Mouse (Mus musculus) intestine, embryonic 14.5 days (tissue): ENCODE results near the gene Stxbp4. TPM values are rescaled to one million over a fixed set of nuclear protein-coding genes. Genes with fewer than 3 reads are reported as not detected.

ENCODE experiments used
- ATAC-seq: fragments of 200-750 bp; cut with Nextera tagmentation; replicated peaks from 2 replicates; pipeline ENCODE4 v1.8.0; 2017; ENCODE audit warnings: low read depth, moderate number of reproducible peaks, moderate TSS enrichment, moderate library complexity; ENCODE audit not compliant: low FRiP score, low TSS enrichment
- DNase-seq: peaks from one replicate; pipeline ENCODE4 v3.0.0-alpha.2; 2018; ENCODE audit warnings: low spot score
- H3K27ac ChIP-seq: fragments of 300-500 bp; sonication (generic); 2 replicates; pipeline ENCODE4 v1.5.1; 2014; ENCODE audit warnings: low read depth, mild to moderate bottlenecking, control low read depth
- H3K27me3 ChIP-seq: fragments of 300-500 bp; sonication (generic); replicated peaks from 2 replicates; pipeline ENCODE4 v1.6.1; 2014; ENCODE audit warnings: low read length, control low read depth; ENCODE audit not compliant: control insufficient read depth, insufficient read depth
- H3K36me3 ChIP-seq: fragments of 300-500 bp; sonication (generic); 2 replicates; pipeline ENCODE4 v1.6.1; 2014; ENCODE audit warnings: low read length, control low read depth; ENCODE audit not compliant: control insufficient read depth, insufficient read depth
- H3K4me1 ChIP-seq: fragments of 300-500 bp; sonication (generic); replicated peaks from 2 replicates; pipeline ENCODE4 v1.6.1; 2014; ENCODE audit warnings: low read length, control low read depth, mixed read lengths; ENCODE audit not compliant: control insufficient read depth, insufficient read depth
- H3K4me2 ChIP-seq: fragments of 300-500 bp; sonication (generic); 2 replicates; pipeline ENCODE4 v1.6.1; 2014; ENCODE audit warnings: low read length
- H3K4me3 ChIP-seq: fragments of 300-500 bp; sonication (generic); 2 replicates; pipeline ENCODE4 v1.5.1; 2014; ENCODE audit warnings: low read depth, low read length, control low read depth, mixed read lengths
- H3K9ac ChIP-seq: fragments of 300-500 bp; sonication (generic); 2 replicates; pipeline ENCODE4 v1.6.1; 2014; ENCODE audit warnings: mild to moderate bottlenecking, low read length
- H3K9me3 ChIP-seq: fragments of 300-500 bp; sonication (generic); 2 replicates; pipeline ENCODE4 v1.6.1; 2016; ENCODE audit warnings: low read length, control low read depth; ENCODE audit not compliant: control insufficient read depth
- WGBS: fragments of 180-500 bp; shearing (Covaris S2); extraction: QIAGEN DNeasy Blood & Tissue Kit; methylation state at CpG from one replicate; pipeline ENCODE4 v1.1.7; 2014; 5-methylcytosine and 5-hydroxymethylcytosine counted together
- polyA plus RNA-seq: library from polyadenylated mRNA; unstranded; fragments of >200 nt; fragmentation: Nextera tagmentation; extraction: Ambion mirVana; gene quantifications from 2 replicates; pipeline ENCODE4 v1.2.1, GENCODE M21; 2014

The Stxbp4 gene
- polyA plus RNA-seq, 1 experiment from 2014 or later, result 18.7 TPM

GRCm38 (mm10) chr11:90442462-90442861 is 195.4 kb downstream of the Stxbp4 start:
- Histone ChIP-seq H3K36me3 (no peaks in the 10 kb centered on the region), H3K27me3 (no peaks in the 10 kb centered on the region), H3K9me3 (no peaks in the 10 kb centered on the region), H3K4me3 (no peak overlapping the region), H3K27ac (no peak overlapping the region), H3K4me1 (no peaks in the 10 kb centered on the region), H3K9ac (no peak overlapping the region), H3K4me2 (no peak overlapping the region)
- WGBS, result 72% methylated on average over 2 of the region's 2 CpGs
- ATAC-seq (no peak), DNase-seq (no peak)

GRCm38 (mm10) chr11:90440851-90441250 is 197.0 kb downstream of the Stxbp4 start:
- no peak for DNase-seq
- ATAC-seq, result no peak
- no peak overlapping the region for H3K27ac ChIP-seq
- H3K27me3 ChIP-seq, result no peaks in the 10 kb centered on the region
- H3K36me3 ChIP-seq, result no peaks in the 10 kb centered on the region
- H3K9ac ChIP-seq, result no peak overlapping the region
- H3K4me2 ChIP-seq, result no peak overlapping the region
- WGBS, result 87% methylated on average over 3 of the region's 3 CpGs
- H3K4me3 ChIP-seq, result no peak overlapping the region
- H3K9me3 ChIP-seq, result no peaks in the 10 kb centered on the region
- no peaks in the 10 kb centered on the region for H3K4me1 ChIP-seq

GRCm38 (mm10) chr11:90438768-90439167 is 199.1 kb downstream of the Stxbp4 start:
- WGBS, result 55% methylated on average over 5 of the region's 5 CpGs
- DNase-seq (no peak), ATAC-seq (no peak)
- Histone ChIP-seq H3K4me3 (no peak overlapping the region), H3K4me1 (no peaks in the 10 kb centered on the region), H3K9me3 (no peaks in the 10 kb centered on the region), H3K27me3 (no peaks in the 10 kb centered on the region), H3K4me2 (no peak overlapping the region), H3K9ac (no peak overlapping the region), H3K27ac (no peak overlapping the region), H3K36me3 (no peaks in the 10 kb centered on the region)

Other genes starting within 250 kb of the Stxbp4 start
- gene Hlf, start 247.2 kb downstream of the Stxbp4 start, polyA plus RNA-seq, result 0.92 and 1.2 TPM in 2 replicates
- 24.8 and 25.9 TPM in 2 replicates for gene Cox11, start 89 bp upstream of the Stxbp4 start, polyA plus RNA-seq
- gene Tom1l1, start 50.3 kb upstream of the Stxbp4 start, polyA plus RNA-seq, result 42.2 and 46.1 TPM in 2 replicates